Mouse (Mus musculus) MEL (cell line): ENCODE measurements around the gene Nwd1.

Experiments used
- CTCF ChIP-seq, 3 experiments: IDR thresholded peaks in 2 of 3; conservative IDR thresholded peaks in 1 of 3; 2 replicates each; pipeline ENCODE4 v1.5.1; 2011 to 2012; ENCODE audit warnings: low read length in 3 of 3, low read depth in 2 of 3, mild to moderate bottlenecking in 2 of 3, improper control_type of control experiment in 1 of 3, inconsistent platforms in 1 of 3, mixed read lengths in 1 of 3, moderate library complexity in 1 of 3; ENCODE audit not compliant: control insufficient read depth in 1 of 3, insufficient read depth in 1 of 3, poor library complexity in 1 of 3, severe bottlenecking in 1 of 3
- ELF1 ChIP-seq: IDR thresholded peaks from 2 replicates; pipeline ENCODE4 v1.6.1; 2014; ENCODE audit warnings: low read depth, mild to moderate bottlenecking, inconsistent platforms, low read length, improper control_type of control experiment, moderate library complexity
- MXI1 ChIP-seq: IDR thresholded peaks from 2 replicates; pipeline ENCODE4 v1.6.1; 2011; ENCODE audit warnings: mild to moderate bottlenecking, low read depth, low read length, improper control_type of control experiment
- NELFE ChIP-seq: IDR thresholded peaks from 2 replicates; pipeline ENCODE4 v1.6.1; 2011; ENCODE audit warnings: low read depth, low read length, improper control_type of control experiment
- SIN3A ChIP-seq: IDR thresholded peaks from 2 replicates; pipeline ENCODE4 v1.6.1; 2012; ENCODE audit warnings: low read length, improper control_type of control experiment, inconsistent platforms
- TCF12 ChIP-seq: IDR thresholded peaks from 2 replicates; pipeline ENCODE4 v1.6.1; 2014; ENCODE audit warnings: low read depth, mild to moderate bottlenecking, inconsistent platforms, low read length, improper control_type of control experiment, moderate library complexity
- UBTF ChIP-seq: IDR thresholded peaks from 2 replicates; pipeline ENCODE4 v1.6.1; 2012; ENCODE audit warnings: low read depth, mild to moderate bottlenecking, inconsistent platforms, low read length, improper control_type of control experiment, moderate library complexity, borderline replicate concordance; ENCODE audit not compliant: insufficient read depth
- ZNF384 ChIP-seq: IDR thresholded peaks from 2 replicates; pipeline ENCODE4 v1.6.1; 2012; ENCODE audit warnings: low read depth, mild to moderate bottlenecking, inconsistent platforms, low read length, improper control_type of control experiment

DNA sequence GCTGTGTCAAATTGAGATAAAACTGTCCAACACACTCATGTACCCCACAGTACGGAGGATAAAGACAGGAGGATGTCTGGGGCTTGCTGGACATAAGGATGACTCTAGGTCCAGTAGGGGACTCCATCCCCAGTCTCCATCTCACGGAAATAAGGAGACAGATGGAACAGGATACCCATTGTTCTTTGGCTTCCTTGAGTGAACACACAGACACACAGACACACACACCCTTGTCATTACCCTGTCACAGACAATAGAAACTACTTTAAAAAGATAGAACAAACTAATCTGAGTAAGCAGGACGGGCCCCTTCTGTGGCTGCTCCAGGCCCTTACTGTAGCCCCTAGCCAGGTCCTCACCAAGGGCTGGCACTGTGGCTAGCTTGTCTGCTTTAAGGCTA, 105.8 kb downstream of the Nwd1 start:
- TF ChIP-seq SIN3A (no peak), UBTF (no peak), TCF12 (no peak), CTCF (IDR thresholded peaks at IDR 0.05 in 2 of 3, conservative IDR thresholded peaks at IDR 0.05 in 1 of 3; ENCODE audit: control insufficient read depth in 1 of 3, insufficient read depth in 1 of 3, low read depth in 2 of 3, low read length in 3 of 3, poor library complexity in 1 of 3, severe bottlenecking in 1 of 3) (no peak), ELF1 (no peak), MXI1 (no peak), ZNF384 (no peak), NELFE (no peak)
